Mouse (Mus musculus): ENCODE measurements around the gene Wdr25.

- TF ChIP-seq CTCF (IDR thresholded peaks at IDR 0.05; ENCODE audit: insufficient read depth, low read depth, low read length) (no peak), POLR2A (IDR thresholded peaks at IDR 0.05; ENCODE audit: insufficient read depth, low read depth, low read length) (no peak)
These were observed 61.0 kb downstream of the Wdr25 start for GRCm38 (mm10) chr12:108954456-108954855.

All from olfactory bulb, adult 2 months (tissue).